Mouse (Mus musculus) gastrocnemius, adult 2 months (tissue): ENCODE data around the gene Smyd1. TPM values are rescaled to one million over a fixed set of nuclear protein-coding genes. Genes with fewer than 3 reads are reported as not detected.

Experiments used
- DNase-seq: peaks from one replicate; pipeline ENCODE4 v3.0.0; 2022
- H3K27ac ChIP-seq: fragments of 200-600 bp; 2 replicates; pipeline ENCODE4 v1.8.1; 2022; ENCODE audit warnings: mild to moderate bottlenecking
- H3K4me3 ChIP-seq: fragments of 200-600 bp; 2 replicates; pipeline ENCODE4 v1.8.1; 2022; ENCODE audit warnings: mild to moderate bottlenecking, moderate library complexity
- CTCF ChIP-seq: fragments of 200-600 bp; IDR thresholded peaks from 2 replicates; pipeline ENCODE4 v1.8.1; 2022; ENCODE audit warnings: antibody characterized with exemption, mild to moderate bottlenecking, moderate library complexity
- intact Hi-C: fragments of 180-260 bp; cut with DNase I; formaldehyde crosslinking; loops from one replicate; pipeline ENCODE4 v1.15.1; 2025
- total RNA-seq, 2 experiments: library from RNA; stranded (reverse); gene quantifications; 2 replicates each; pipeline ENCODE4 v1.2.3; 2021

Gene Smyd1
- total RNA-seq, 2 experiments from 2014 or later: 370 to 385 TPM

DNA sequence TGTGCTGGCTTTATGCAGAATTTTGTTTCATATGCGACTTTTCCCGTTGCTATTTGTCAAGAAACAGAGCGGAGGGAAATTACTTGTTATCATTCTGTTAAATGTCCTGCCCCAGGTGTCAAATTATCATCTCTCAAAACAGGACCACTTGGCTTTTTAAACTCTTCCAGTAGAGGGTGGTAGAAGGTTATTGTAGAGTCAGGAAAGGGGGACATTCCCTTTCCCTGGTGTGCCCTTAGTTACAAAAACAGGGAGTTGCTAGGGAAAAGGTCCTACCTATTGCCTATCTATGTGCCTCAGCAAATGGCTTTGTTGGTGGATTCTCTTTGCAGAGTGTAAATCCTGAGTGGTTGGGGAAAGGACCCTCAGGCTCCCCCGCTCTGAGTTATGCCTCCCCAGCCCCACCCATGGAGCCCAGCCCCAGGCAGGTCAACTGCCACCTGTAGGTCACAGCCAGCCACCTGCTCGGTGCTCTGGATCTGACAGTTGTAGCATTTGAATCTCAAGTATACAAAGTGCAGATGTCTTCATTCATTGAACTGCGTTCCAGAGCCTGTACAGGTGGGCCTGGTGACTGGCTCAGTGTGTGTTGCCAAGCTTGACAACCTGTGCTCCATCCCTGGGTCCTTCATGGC lies 19.8 kb downstream of the Smyd1 start:
- peak; percentile 35; the same call in 1 of the 2 replicates for TF ChIP-seq CTCF
- H3K27ac ChIP-seq: no peak overlapping the region
- DNase-seq: no peak
- no peak overlapping the region for H3K4me3 ChIP-seq
- intact Hi-C loops: no loop called here

DNA sequence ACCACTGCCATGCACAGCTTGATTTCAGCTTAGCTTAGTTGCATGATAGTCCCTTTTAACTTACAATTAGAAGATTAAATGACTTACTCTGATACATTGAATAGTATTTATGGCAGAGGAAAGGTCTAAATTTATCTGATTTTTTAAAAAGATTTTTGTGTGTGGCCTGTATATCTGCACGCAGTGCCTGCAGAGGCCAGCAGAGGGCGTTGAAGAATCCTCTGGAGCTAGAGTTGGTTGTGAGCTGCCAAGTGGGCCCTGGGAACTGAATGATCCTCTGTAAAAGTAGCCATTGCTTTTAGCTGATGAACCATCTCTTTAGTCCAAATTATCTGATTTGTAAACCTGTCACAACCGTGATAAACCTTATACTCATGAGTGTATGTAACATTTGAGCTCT lies 23.3 kb downstream of the Smyd1 start:
- Histone ChIP-seq H3K4me3 (no peak overlapping the region), H3K27ac (no peak overlapping the region)
- DNase-seq: no peak
- intact Hi-C loops: loop anchor here (10.0 kb wide), 1 partner anchor 134 kb away; no protein-coding TSS in a partner anchor
- peak; percentile 62 for TF ChIP-seq CTCF

DNA sequence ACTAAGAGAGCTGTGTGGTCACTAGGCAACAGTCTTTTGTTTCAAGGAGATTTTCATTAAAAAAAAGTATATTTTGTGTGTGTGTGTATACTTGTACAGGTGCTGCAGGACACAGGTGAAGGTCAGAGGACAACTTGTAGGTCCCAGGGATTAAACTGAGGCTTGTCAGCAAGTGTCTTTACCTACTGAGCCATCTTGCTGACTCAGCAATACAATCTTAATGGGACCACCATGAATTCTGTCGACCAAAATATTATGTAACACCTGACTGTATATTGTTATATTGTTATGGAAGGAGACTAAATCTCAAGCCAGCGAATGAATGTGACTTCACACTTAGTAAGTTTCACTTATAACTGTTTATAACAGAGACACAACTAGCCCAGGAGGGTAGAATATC lies 24.0 kb downstream of the Smyd1 start:
- DNase-seq: no peak
- H3K4me3 ChIP-seq: no peak overlapping the region
- intact Hi-C loops: loop anchor here (10.0 kb wide), 1 partner anchor 133 kb away; no protein-coding TSS in a partner anchor
- no peak overlapping the region for H3K27ac ChIP-seq
- no peak for TF ChIP-seq CTCF

DNA sequence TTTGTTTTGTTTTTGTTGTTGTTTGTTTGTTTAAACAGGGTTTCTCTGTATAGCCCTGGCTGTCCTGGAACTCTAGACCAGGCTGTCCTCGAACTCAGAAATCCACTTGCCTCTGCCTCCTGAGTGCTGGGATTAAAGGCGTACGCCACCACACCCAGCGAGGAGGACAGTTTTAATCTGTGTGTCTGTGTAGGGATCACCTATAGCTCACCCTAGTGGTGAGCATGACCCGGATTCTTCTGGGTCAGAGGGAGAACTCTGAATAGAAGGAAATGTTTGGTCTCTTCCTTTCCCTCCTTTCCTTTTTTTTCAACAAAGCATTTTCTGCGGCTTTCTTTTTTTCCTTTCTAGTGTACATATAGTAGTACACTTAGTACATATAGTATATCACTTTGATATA lies 26.7 kb downstream of the Smyd1 start:
- intact Hi-C loops: loop anchor here (10.0 kb wide), 1 partner anchor 131 kb away; no protein-coding TSS in a partner anchor

DNA sequence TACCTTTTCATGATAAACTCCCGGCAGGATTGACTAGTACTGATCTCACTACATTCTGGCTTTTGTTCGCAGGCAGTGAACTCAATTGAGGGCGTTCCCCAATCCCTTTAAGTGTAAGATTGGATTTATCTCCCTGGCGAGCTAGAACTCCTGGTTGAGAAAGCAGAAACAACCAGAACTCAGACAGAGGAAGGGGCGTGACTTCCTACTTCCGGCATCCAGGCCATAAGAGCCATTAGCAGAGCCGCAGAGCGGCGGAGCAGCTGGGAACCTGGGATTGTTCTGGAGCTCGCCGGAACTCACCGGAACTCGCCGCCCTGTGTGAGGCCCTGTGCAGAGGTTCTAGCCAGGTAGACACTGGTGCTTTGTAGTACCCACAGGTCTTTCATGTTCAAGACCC lies 28.5 kb downstream of the Smyd1 start:
- no peak for DNase-seq
- Histone ChIP-seq H3K4me3 (no peak overlapping the region), H3K27ac (peak overlapping the region; percentile 10; the same call in 1 of the 2 replicates)
- intact Hi-C loops: loop anchor here (10.0 kb wide), 1 partner anchor 129 kb away; no protein-coding TSS in a partner anchor
- TF ChIP-seq CTCF: no peak

More for the DNA sequence above, 26.7 kb downstream of the Smyd1 start:
- H3K27ac ChIP-seq: no peak overlapping the region
- no peak for DNase-seq
- peak; percentile 2; the same call in 1 of the 2 replicates for TF ChIP-seq CTCF
- H3K4me3 ChIP-seq: no peak overlapping the region

GRCm38 (mm10) chr6:71279418-71279817 lies 42.6 kb downstream of the Smyd1 start:
- Histone ChIP-seq H3K4me3 (no peak overlapping the region), H3K27ac (no peak overlapping the region)
- TF ChIP-seq CTCF: no peak
- no peak for DNase-seq
- intact Hi-C loops: loop anchor here (10.0 kb wide), 1 partner anchor 215 kb away; the partner anchor contains the start of gene Rnf103

GRCm38 (mm10) chr6:71274621-71275020 lies 47.4 kb downstream of the Smyd1 start:
- intact Hi-C loops: loop anchor here (5.0 to 10.0 kb wide), 2 partner anchors 143 to 220 kb away; partner anchors contain the start of gene Rnf103
- no peak overlapping the region for H3K4me3 ChIP-seq
- no peak for TF ChIP-seq CTCF
- H3K27ac ChIP-seq: no peak overlapping the region; the same call in 1 of the 2 replicates
- DNase-seq: no peak

GRCm38 (mm10) chr6:71273715-71274114 lies 48.3 kb downstream of the Smyd1 start:
- TF ChIP-seq CTCF: no peak
- intact Hi-C loops: loop anchor here (5.0 to 10.0 kb wide), 2 partner anchors 144 to 221 kb away; partner anchors contain the start of gene Rnf103
- Histone ChIP-seq H3K27ac (no peak overlapping the region), H3K4me3 (no peak overlapping the region)
- DNase-seq: no peak

- Histone ChIP-seq H3K27ac (peak overlapping the region; percentile 99), H3K4me3 (peak overlapping the region; percentile 93)
- intact Hi-C loops: loop anchor here (5.0 to 10.0 kb wide), 2 partner anchors 145 to 222 kb away; partner anchors contain the start of gene Rnf103
- TF ChIP-seq CTCF: no peak
- DNase-seq: no peak
Observed at GRCm38 (mm10) chr6:71272316-71272741, 49.7 kb downstream of the Smyd1 start.

DNA sequence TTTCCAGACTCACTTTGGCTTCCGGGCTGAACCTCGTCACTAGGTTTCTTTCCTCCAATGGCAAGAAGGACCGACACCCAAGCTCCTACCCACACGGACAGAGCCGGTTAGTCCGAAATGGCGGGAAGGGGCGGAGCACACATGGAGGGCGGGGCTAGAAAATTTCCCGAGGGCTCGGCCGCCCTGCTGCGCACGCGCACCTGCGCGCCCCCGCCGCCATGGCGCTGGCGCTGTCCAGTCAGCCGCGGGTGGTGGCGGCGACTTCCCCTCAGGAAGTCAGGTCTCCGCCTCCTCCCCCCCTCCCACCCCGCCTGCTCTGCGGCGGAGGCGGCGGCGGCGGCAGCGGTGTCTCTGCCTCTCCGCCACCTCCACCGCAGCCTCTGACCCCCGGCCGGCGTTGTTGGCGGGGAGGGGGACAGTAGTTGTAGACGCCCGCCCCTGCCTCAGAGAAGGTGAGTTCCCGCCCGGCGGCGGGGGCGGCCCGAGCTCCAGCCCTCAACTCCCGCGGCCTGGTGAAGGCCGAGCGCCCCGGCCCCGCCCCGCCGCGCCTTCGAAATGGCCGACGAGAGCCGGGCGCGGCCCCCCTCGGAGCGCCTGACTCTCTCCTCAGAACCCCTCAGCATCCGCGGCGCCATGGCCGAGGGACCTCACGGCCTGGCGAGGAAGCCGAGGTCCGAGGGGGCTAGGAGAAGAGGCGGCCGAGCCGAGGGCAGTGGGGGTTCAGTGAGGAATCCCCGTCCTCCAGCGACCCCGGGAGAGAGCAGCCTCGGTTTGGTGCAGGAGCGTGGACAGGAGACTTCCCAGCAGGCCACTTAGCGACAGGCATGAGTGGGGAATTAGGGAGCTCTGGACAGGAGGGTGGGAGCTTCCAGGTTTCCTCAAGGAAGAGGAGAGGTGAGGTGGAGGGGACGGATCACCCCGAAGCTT lies 50.4 kb downstream of the Smyd1 start, which contains the start of gene Krcc1:
Gene Krcc1, plus strand, starts transcription at position 289 of the 927 bp plus-strand sequence.
- peak within 1 kb of the TSS; percentile 99 for H3K27ac ChIP-seq
- TF ChIP-seq CTCF: no peak
- intact Hi-C loops: loop anchor here (5.0 to 10.0 kb wide), 2 partner anchors 146 to 223 kb away; partner anchors contain the start of gene Rnf103
- DNase-seq: peak; percentile 98
- peak within 1 kb of the TSS; percentile 93 for H3K4me3 ChIP-seq

DNA sequence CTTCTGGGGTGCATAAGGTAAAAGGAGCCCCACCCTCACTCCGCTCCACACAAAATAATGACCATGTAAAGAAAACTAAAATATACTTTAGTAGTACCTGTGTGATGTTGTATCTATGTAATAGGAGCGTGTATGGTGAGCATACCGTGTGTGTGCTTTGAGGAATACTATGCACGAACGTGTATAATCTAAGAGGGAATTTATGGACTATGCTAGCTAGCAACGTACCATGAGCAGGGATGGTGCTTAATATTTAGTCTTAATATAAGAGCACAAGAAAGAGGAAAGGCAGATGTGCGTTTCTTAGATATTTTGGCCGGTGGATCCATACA lies 51.0 kb downstream of the Smyd1 start:
- peak overlapping the region; percentile 99 for H3K27ac ChIP-seq
- no peak for DNase-seq
- H3K4me3 ChIP-seq: peak overlapping the region; percentile 93
- TF ChIP-seq CTCF: no peak
- intact Hi-C loops: loop anchor here (5.0 to 10.0 kb wide), 2 partner anchors 146 to 224 kb away; partner anchors contain the start of gene Rnf103
